Mouse (Mus musculus) liver, embryonic 14.5 days (tissue): ENCODE measurements around the gene Zfp607b. TPM values are rescaled to one million over a fixed set of nuclear protein-coding genes. Genes with fewer than 3 reads are reported as not detected.

ENCODE experiments used
- ATAC-seq: fragments of 200-750 bp; cut with Nextera tagmentation; 2 replicates; pipeline ENCODE4 v1.8.0; 2017; ENCODE audit warnings: moderate number of reproducible peaks, mild to moderate bottlenecking, moderate library complexity; ENCODE audit not compliant: insufficient read depth
- DNase-seq, 3 experiments: peaks; one replicate each; pipeline ENCODE4 v3.0.0-alpha.2; 2012 to 2013; ENCODE audit warnings: low read depth in 3 of 3, low spot score in 3 of 3
- H3K27ac ChIP-seq: fragments of 300-500 bp; sonication (generic); 2 replicates; pipeline ENCODE4 v1.5.1; 2014; ENCODE audit warnings: moderate library complexity, mild to moderate bottlenecking, control low read depth, inconsistent platforms
- H3K27me3 ChIP-seq: fragments of 300-500 bp; sonication (generic); 2 replicates; pipeline ENCODE4 v1.6.1; 2014; ENCODE audit warnings: mild to moderate bottlenecking, low read length, moderate library complexity; ENCODE audit not compliant: control insufficient read depth, insufficient read depth
- H3K36me3 ChIP-seq: fragments of 300-500 bp; sonication (generic); replicated peaks from 2 replicates; pipeline ENCODE4 v1.6.1; 2014; ENCODE audit warnings: low read depth; ENCODE audit not compliant: control insufficient read depth, insufficient read depth
- H3K4me1 ChIP-seq, 2 experiments: fragments of 200-500 bp in 1 of 2; fragments of 300-500 bp in 1 of 2; sonication (generic) in 1 of 2; replicated peaks; 2 replicates each; pipeline ENCODE4 v1.6.1; 2012 to 2014; ENCODE audit warnings: antibody characterized with exemption in 1 of 2, inconsistent platforms in 1 of 2, low read length in 1 of 2; ENCODE audit not compliant: control insufficient read depth in 2 of 2, insufficient read depth in 2 of 2
- H3K4me2 ChIP-seq: fragments of 300-500 bp; sonication (generic); 2 replicates; pipeline ENCODE4 v1.6.1; 2014; ENCODE audit warnings: low read depth, mild to moderate bottlenecking, control low read depth, moderate library complexity
- H3K4me3 ChIP-seq, 2 experiments: fragments of 200-500 bp in 1 of 2; fragments of 300-500 bp in 1 of 2; sonication (generic) in 1 of 2; 2 replicates each; pipeline ENCODE4 v1.5.1; 2012 to 2014; ENCODE audit warnings: low read depth in 2 of 2, low read length in 2 of 2, mild to moderate bottlenecking in 2 of 2, control low read depth in 1 of 2, inconsistent platforms in 1 of 2, moderate library complexity in 1 of 2; ENCODE audit not compliant: insufficient read depth in 1 of 2
- H3K9ac ChIP-seq: fragments of 300-500 bp; sonication (generic); replicated peaks from 2 replicates; pipeline ENCODE4 v1.6.1; 2014; ENCODE audit warnings: mild to moderate bottlenecking, control low read depth, moderate library complexity
- H3K9me3 ChIP-seq: fragments of 300-500 bp; sonication (generic); 2 replicates; pipeline ENCODE4 v1.6.1; 2016; ENCODE audit warnings: low read length, mixed read lengths; ENCODE audit not compliant: control insufficient read depth
- CTCF ChIP-seq: IDR thresholded peaks from 2 replicates; pipeline ENCODE4 v1.5.1; 2016; ENCODE audit warnings: antibody characterized with exemption, low read depth, control low read depth
- EP300 ChIP-seq: IDR thresholded peaks from 2 replicates; pipeline ENCODE4 v1.6.1; 2016; ENCODE audit warnings: antibody characterized with exemption, low read depth
- WGBS: fragments of 180-500 bp; shearing (Covaris S2); extraction: QIAGEN DNeasy Blood & Tissue Kit; methylation state at CpG from one replicate; pipeline ENCODE4 v1.1.7; 2014; ENCODE audit not compliant: insufficient replicate concordance; 5-methylcytosine and 5-hydroxymethylcytosine counted together
- polyA plus RNA-seq, 2 experiments: library from polyadenylated mRNA; depleted of rRNA in 1 of 2; stranded (reverse) in 1 of 2; unstranded in 1 of 2; fragments of >200 nt; fragmentation: Nextera tagmentation in 1 of 2; extraction: Ambion mirVana in 1 of 2; gene quantifications; 2 replicates each; pipeline versions ENCODE4 v1.2.1 to v1.2.3; 2012 to 2014

The Zfp607b gene
- polyA plus RNA-seq, 2 experiments, result 0.19 to 0.25 TPM

- WGBS, result 20% methylated on average over 5 of the region's 5 CpGs
- no peak for DNase-seq
Observed at GRCm38 (mm10) chr7:27685220-27685619, 3.9 kb upstream of the Zfp607b start.

GRCm38 (mm10) chr7:27685681-27686080, 3.5 kb upstream of the Zfp607b start:
- no peak overlapping the region for H3K9ac ChIP-seq
- no peaks in the 10 kb centered on the region for H3K36me3 ChIP-seq
- peak; percentile 74 for TF ChIP-seq CTCF
- TF ChIP-seq EP300, result no peak
- no peaks in the 10 kb centered on the region for H3K9me3 ChIP-seq
- ATAC-seq (no peak), DNase-seq (peak in 1 of 3 experiments; percentile 39)
- 0% methylated on average over 6 of the region's 6 CpGs for WGBS
- H3K27me3 ChIP-seq, result no peaks in the 10 kb centered on the region
- no peak overlapping the region for H3K4me2 ChIP-seq
- no peak overlapping the region for H3K27ac ChIP-seq
- no peak overlapping the region for H3K4me3 ChIP-seq
- H3K4me1 ChIP-seq, result peaks cover 4% of the 10 kb centered on the region in 2 experiments; a peak in 2 of 4 replicates

More at GRCm38 (mm10) chr7:27685220-27685619, 3.9 kb upstream of the Zfp607b start:
- no peaks in the 10 kb centered on the region for H3K9me3 ChIP-seq
- no peak overlapping the region for H3K4me3 ChIP-seq
- H3K27ac ChIP-seq, result no peak overlapping the region
- TF ChIP-seq EP300 (no peak), CTCF (no peak)
- no peaks in the 10 kb centered on the region for H3K27me3 ChIP-seq
- no peaks in the 10 kb centered on the region for H3K36me3 ChIP-seq
- peaks cover 4% of the 10 kb centered on the region in 2 experiments; a peak in 2 of 4 replicates for H3K4me1 ChIP-seq
- H3K9ac ChIP-seq, result no peak overlapping the region
- H3K4me2 ChIP-seq, result no peak overlapping the region
- ATAC-seq, result no peak

- WGBS, result 51% methylated on average over 1 of the region's 1 CpGs
- no peak overlapping the region for H3K9ac ChIP-seq
- no peaks in the 10 kb centered on the region for H3K36me3 ChIP-seq
- ATAC-seq, result no peak
- no peak for DNase-seq
- TF ChIP-seq CTCF (no peak), EP300 (no peak)
- H3K4me2 ChIP-seq, result no peak overlapping the region
- H3K4me1 ChIP-seq, result peaks cover 4% of the 10 kb centered on the region in 2 experiments; a peak in 2 of 4 replicates
- H3K27me3 ChIP-seq, result no peaks in the 10 kb centered on the region
- no peaks in the 10 kb centered on the region for H3K9me3 ChIP-seq
- H3K27ac ChIP-seq, result no peak overlapping the region
- H3K4me3 ChIP-seq, result no peak overlapping the region
Observed at GRCm38 (mm10) chr7:27687043-27687442, 2.1 kb upstream of the Zfp607b start.

- Histone ChIP-seq H3K4me1 (peaks cover 4% of the 10 kb centered on the region in 2 experiments; a peak in 2 of 4 replicates), H3K4me3 (no peak overlapping the region), H3K27me3 (no peaks in the 10 kb centered on the region), H3K27ac (no peak overlapping the region), H3K9ac (no peak overlapping the region), H3K9me3 (no peaks in the 10 kb centered on the region), H3K36me3 (no peaks in the 10 kb centered on the region), H3K4me2 (peak overlapping the region; percentile 83)
- TF ChIP-seq CTCF, result no peak
- 55% methylated on average over 3 of the region's 3 CpGs for WGBS
- DNase-seq (no peak), ATAC-seq (no peak)
Observed at GRCm38 (mm10) chr7:27687836-27688235, 1.3 kb upstream of the Zfp607b start.

GRCm38 (mm10) chr7:27688246-27688788, 823 bp upstream of the Zfp607b start:
- H3K9me3 ChIP-seq, result no peaks in the 10 kb centered on the region
- peaks cover 4% of the 10 kb centered on the region in 2 experiments; a peak in 2 of 4 replicates for H3K4me1 ChIP-seq
- TF ChIP-seq EP300 (no peak), CTCF (no peak)
- H3K27ac ChIP-seq, result peak overlapping the region; percentile 38
- H3K4me3 ChIP-seq, result peak overlapping the region; percentile 57 to 76
- ATAC-seq, result no peak
- H3K36me3 ChIP-seq, result no peaks in the 10 kb centered on the region
- H3K4me2 ChIP-seq, result peak overlapping the region; percentile 83
- H3K27me3 ChIP-seq, result no peaks in the 10 kb centered on the region
- peak overlapping the region; percentile 64 for H3K9ac ChIP-seq
- DNase-seq, result no peak
- WGBS, result 26% methylated on average over 14 of the region's 14 CpGs
